Mouse (Mus musculus) heart, embryonic 10.5 days (tissue): ENCODE measurements around the gene Gap43. TPM values are rescaled to one million over a fixed set of nuclear protein-coding genes. Genes with fewer than 3 reads are reported as not detected.
"Not testable (repeated sequence)": the region's sequence is repeated elsewhere in the genome, so short reads cannot be mapped to it uniquely, and the experiment has no call there.

Source experiments
- DNase-seq: peaks from one replicate; pipeline ENCODE4 v3.0.0-alpha.2; 2017; ENCODE audit warnings: low spot score
- H3K27ac ChIP-seq: fragments of 300-500 bp; sonication (generic); 2 replicates; pipeline ENCODE4 v1.5.1; 2016; ENCODE audit warnings: mild to moderate bottlenecking
- H3K27me3 ChIP-seq: fragments of 300-500 bp; sonication (generic); 2 replicates; pipeline ENCODE4 v1.6.1; 2016; ENCODE audit warnings: mild to moderate bottlenecking; ENCODE audit not compliant: poor library complexity, insufficient read depth, severe bottlenecking
- H3K36me3 ChIP-seq: fragments of 300-500 bp; sonication (generic); 2 replicates; pipeline ENCODE4 v1.6.1; 2016; ENCODE audit warnings: mild to moderate bottlenecking, moderate library complexity
- H3K4me1 ChIP-seq: fragments of 300-500 bp; sonication (generic); 2 replicates; pipeline ENCODE4 v1.6.1; 2016; ENCODE audit warnings: mild to moderate bottlenecking
- H3K4me3 ChIP-seq: fragments of 300-500 bp; sonication (generic); 2 replicates; pipeline ENCODE4 v1.5.1; 2016; ENCODE audit warnings: mild to moderate bottlenecking, moderate library complexity
- H3K9me3 ChIP-seq: fragments of 300-500 bp; sonication (generic); 2 replicates; pipeline ENCODE4 v1.6.1; 2016; ENCODE audit warnings: mild to moderate bottlenecking, moderate library complexity
- WGBS: fragments of 180-500 bp; shearing (Covaris S2); methylation state at CpG from one replicate; pipeline ENCODE4 v1.1.7; 2016; 5-methylcytosine and 5-hydroxymethylcytosine counted together
- polyA plus RNA-seq: library from polyadenylated mRNA; unstranded; fragments of >200 nt; fragmentation: Nextera tagmentation; extraction: Ambion mirVana; gene quantifications from 2 replicates; pipeline ENCODE4 v1.2.1, GENCODE M21; 2016

Gene Gap43
- polyA plus RNA-seq: 30.0 and 37.1 TPM in 2 replicates

- Histone ChIP-seq H3K36me3 (no peaks in the 10 kb centered on the region), H3K4me3 (peak within 1 kb of the TSS; percentile 59), H3K27me3 (peaks cover 4% of the 10 kb centered on the region; the same call in 1 of the 2 replicates), H3K4me1 (peaks cover 15% of the 10 kb centered on the region), H3K27ac (peak within 1 kb of the TSS; percentile 70), H3K9me3 (no peaks in the 10 kb centered on the region)
- DNase-seq: no peak
- WGBS: 1% methylated on average over 18 of the region's 18 CpGs
These were observed at the start of gene Gap43 for GRCm38 (mm10) chr16:42340021-42340768. TSS of gene Gap43 (minus strand) at chr16:42340651.

GRCm38 (mm10) chr16:42381328-42381838 is 40.9 kb upstream of the Gap43 start:
- H3K27ac ChIP-seq: no peak overlapping the region
- H3K4me1 ChIP-seq: no peaks in the 10 kb centered on the region
- no peak for DNase-seq
- WGBS: 71% methylated on average over 4 of the region's 4 CpGs
- H3K9me3 ChIP-seq: no peaks in the 10 kb centered on the region
- H3K4me3 ChIP-seq: no peak overlapping the region
- no peaks in the 10 kb centered on the region for H3K36me3 ChIP-seq
- H3K27me3 ChIP-seq: no peaks in the 10 kb centered on the region

- DNase-seq: no peak
- Histone ChIP-seq H3K36me3 (no peaks in the 10 kb centered on the region), H3K27me3 (no peaks in the 10 kb centered on the region), H3K4me3 (no peak overlapping the region), H3K4me1 (no peaks in the 10 kb centered on the region), H3K27ac (no peak overlapping the region), H3K9me3 (no peaks in the 10 kb centered on the region)
- 55% methylated on average over 3 of the region's 3 CpGs for WGBS
These were observed 40.2 kb upstream of the Gap43 start for GRCm38 (mm10) chr16:42380641-42381040.

- Histone ChIP-seq H3K36me3 (no peaks in the 10 kb centered on the region), H3K4me1 (no peaks in the 10 kb centered on the region), H3K27me3 (no peaks in the 10 kb centered on the region), H3K27ac (no peak overlapping the region), H3K9me3 (no peaks in the 10 kb centered on the region), H3K4me3 (no peak overlapping the region)
- WGBS: 79% methylated on average over 6 of the region's 6 CpGs
- no peak for DNase-seq
These were observed 29.7 kb upstream of the Gap43 start for GRCm38 (mm10) chr16:42370148-42370547.

- Histone ChIP-seq H3K4me3 (no peak overlapping the region), H3K9me3 (no peaks in the 10 kb centered on the region), H3K27ac (no peak overlapping the region), H3K36me3 (no peaks in the 10 kb centered on the region), H3K27me3 (no peaks in the 10 kb centered on the region), H3K4me1 (no peaks in the 10 kb centered on the region)
- DNase-seq: no peak
- 79% methylated on average over 6 of the region's 6 CpGs for WGBS
These were observed 28.9 kb upstream of the Gap43 start for GRCm38 (mm10) chr16:42369346-42369745.

- Histone ChIP-seq H3K4me1 (no peaks in the 10 kb centered on the region), H3K9me3 (no peaks in the 10 kb centered on the region), H3K27ac (no peak overlapping the region), H3K27me3 (no peaks in the 10 kb centered on the region), H3K36me3 (no peaks in the 10 kb centered on the region), H3K4me3 (no peak overlapping the region)
- no peak for DNase-seq
- WGBS: 85% methylated on average over 4 of the region's 4 CpGs
These were observed 19.6 kb upstream of the Gap43 start for GRCm38 (mm10) chr16:42360061-42360460.

- H3K36me3 ChIP-seq: no peaks in the 10 kb centered on the region
- H3K4me1 ChIP-seq: no peaks in the 10 kb centered on the region
- no peak overlapping the region for H3K4me3 ChIP-seq
- no peak for DNase-seq
- H3K27ac ChIP-seq: no peak overlapping the region
- WGBS: 84% methylated on average over 4 of the region's 4 CpGs
- no peaks in the 10 kb centered on the region for H3K9me3 ChIP-seq
- H3K27me3 ChIP-seq: no peaks in the 10 kb centered on the region
These were observed 17.6 kb upstream of the Gap43 start for GRCm38 (mm10) chr16:42358058-42358457.

- 85% methylated on average over 2 of the region's 2 CpGs for WGBS
- H3K27me3 ChIP-seq: no peaks in the 10 kb centered on the region
- no peak overlapping the region for H3K4me3 ChIP-seq
These were observed 9.6 kb upstream of the Gap43 start for GRCm38 (mm10) chr16:42350076-42350475.

GRCm38 (mm10) chr16:42340865-42341264 is 414 bp upstream of the Gap43 start:
- WGBS: 18% methylated on average over 2 of the region's 3 CpGs
- not testable (repeated sequence) for DNase-seq

More at GRCm38 (mm10) chr16:42350076-42350475, 9.6 kb upstream of the Gap43 start:
- H3K27ac ChIP-seq: no peak overlapping the region
- no peak for DNase-seq
- no peaks in the 10 kb centered on the region for H3K4me1 ChIP-seq
- no peaks in the 10 kb centered on the region for H3K9me3 ChIP-seq
- H3K36me3 ChIP-seq: no peaks in the 10 kb centered on the region

GRCm38 (mm10) chr16:42339512-42339911 is 939 bp downstream of the Gap43 start:
- peak overlapping the region; percentile 59 for H3K4me3 ChIP-seq
- no peaks in the 10 kb centered on the region for H3K9me3 ChIP-seq
- H3K36me3 ChIP-seq: no peaks in the 10 kb centered on the region
- H3K27ac ChIP-seq: peak overlapping the region; percentile 70
- H3K27me3 ChIP-seq: peaks cover 4% of the 10 kb centered on the region; the same call in 1 of the 2 replicates
- H3K4me1 ChIP-seq: peaks cover 15% of the 10 kb centered on the region
- DNase-seq: no peak
- WGBS: 0% methylated on average over 10 of the region's 10 CpGs

More at GRCm38 (mm10) chr16:42340865-42341264, 414 bp upstream of the Gap43 start:
- not testable (repeated sequence) for H3K27ac ChIP-seq, H3K9me3 ChIP-seq, H3K27me3 ChIP-seq, H3K4me3 ChIP-seq, H3K36me3 ChIP-seq
- H3K4me1 ChIP-seq: peaks cover 15% of the 10 kb centered on the region

GRCm38 (mm10) chr16:42338987-42339386 is 1.5 kb downstream of the Gap43 start:
- Histone ChIP-seq H3K9me3 (no peaks in the 10 kb centered on the region), H3K27ac (peak overlapping the region; percentile 70; the same call in 1 of the 2 replicates), H3K36me3 (no peaks in the 10 kb centered on the region), H3K4me1 (peaks cover 15% of the 10 kb centered on the region), H3K27me3 (peaks cover 4% of the 10 kb centered on the region; the same call in 1 of the 2 replicates), H3K4me3 (peak overlapping the region; percentile 59)
- DNase-seq: no peak
- 12% methylated on average over 4 of the region's 4 CpGs for WGBS

GRCm38 (mm10) chr16:42338342-42338741 is 2.1 kb downstream of the Gap43 start:
- Histone ChIP-seq H3K36me3 (no peaks in the 10 kb centered on the region), H3K4me3 (no peak overlapping the region), H3K27me3 (peaks cover 4% of the 10 kb centered on the region; the same call in 1 of the 2 replicates), H3K27ac (no peak overlapping the region), H3K9me3 (no peaks in the 10 kb centered on the region), H3K4me1 (peaks cover 15% of the 10 kb centered on the region)
- 33% methylated on average over 4 of the region's 4 CpGs for WGBS
- no peak for DNase-seq

- no peaks in the 10 kb centered on the region for H3K9me3 ChIP-seq
- peaks cover 4% of the 10 kb centered on the region; the same call in 1 of the 2 replicates for H3K27me3 ChIP-seq
- 41% methylated on average over 2 of the region's 2 CpGs for WGBS
- no peaks in the 10 kb centered on the region for H3K36me3 ChIP-seq
- H3K27ac ChIP-seq: no peak overlapping the region
- H3K4me3 ChIP-seq: no peak overlapping the region
- peaks cover 15% of the 10 kb centered on the region for H3K4me1 ChIP-seq
- no peak for DNase-seq
These were observed 2.8 kb downstream of the Gap43 start for GRCm38 (mm10) chr16:42337663-42338062.
